Mouse (Mus musculus): ENCODE results near the gene Syk. TPM values are rescaled to one million over a fixed set of nuclear protein-coding genes. Genes with fewer than 3 reads are reported as not detected.
A peak's percentile ranks its signal among the peaks of the same experiment; 100 is the strongest.

The Syk gene
- total and polyA plus RNA-seq, 2 experiments from 2014 or later: 0.91 to 3.1 TPM

DNA sequence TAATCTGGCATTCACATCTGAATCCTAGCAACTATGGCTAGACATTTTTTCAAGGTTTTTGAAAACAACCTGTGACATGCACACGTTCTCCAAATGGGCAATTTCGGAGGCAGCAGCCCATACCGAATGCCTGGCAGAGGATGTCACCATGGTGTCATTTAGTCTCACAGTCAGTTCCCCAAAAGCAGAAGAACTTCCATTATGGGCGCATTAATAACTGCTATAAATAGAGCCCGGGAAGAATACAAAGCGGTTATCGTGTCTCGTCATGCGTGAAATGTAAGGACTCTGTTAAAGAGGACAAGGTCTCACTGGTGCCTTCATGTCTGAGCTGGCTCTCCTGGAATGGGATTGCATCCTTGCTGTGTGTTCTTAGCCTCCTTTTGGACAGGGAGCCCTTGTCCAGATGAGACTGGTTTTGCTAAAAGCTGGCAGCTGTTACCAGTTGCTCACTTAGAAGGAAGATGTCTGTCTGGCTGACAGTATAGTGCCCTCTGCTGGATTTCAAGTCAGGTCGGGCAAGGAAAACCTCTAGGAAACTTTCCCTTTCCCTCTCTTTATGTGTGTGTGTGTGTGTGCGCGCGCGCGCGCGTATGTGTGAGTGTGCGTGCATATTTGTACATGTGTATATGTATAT is 17.8 kb upstream of the Syk start:
- Histone ChIP-seq H3K27ac (ENCODE audit: low read depth, low read length) (no peak overlapping the region), H3K9ac (replicated peaks; ENCODE audit: low read length, poor library complexity, severe bottlenecking) (no peak overlapping the region), H3K27me3 (ENCODE audit: insufficient read depth, low read length) (no peaks in the 10 kb centered on the region), H3K4me3 (ENCODE audit: low read depth, low read length) (no peak overlapping the region), H3K36me3 (ENCODE audit: insufficient read depth, low read length) (no peaks in the 10 kb centered on the region), H3K4me1 (ENCODE audit: insufficient read depth, low read length) (no peaks in the 10 kb centered on the region), H3K4me2 (ENCODE audit: low read depth, low read length, poor library complexity, severe bottlenecking) (no peak overlapping the region), H3K9me3 (ENCODE audit: low read length) (no peaks in the 10 kb centered on the region)
- TF ChIP-seq CTCF (IDR thresholded peaks at IDR 0.05): peak; percentile 83
- 0 out of 2 replicates have a peak, but pooled peaks have one; percentile 5 for ATAC-seq (ENCODE audit: low FRiP score)
- DNase-seq (ENCODE audit: low spot score): peak; percentile 69
- 69% methylated on average over 18 of the region's 18 CpGs for WGBS

DNA sequence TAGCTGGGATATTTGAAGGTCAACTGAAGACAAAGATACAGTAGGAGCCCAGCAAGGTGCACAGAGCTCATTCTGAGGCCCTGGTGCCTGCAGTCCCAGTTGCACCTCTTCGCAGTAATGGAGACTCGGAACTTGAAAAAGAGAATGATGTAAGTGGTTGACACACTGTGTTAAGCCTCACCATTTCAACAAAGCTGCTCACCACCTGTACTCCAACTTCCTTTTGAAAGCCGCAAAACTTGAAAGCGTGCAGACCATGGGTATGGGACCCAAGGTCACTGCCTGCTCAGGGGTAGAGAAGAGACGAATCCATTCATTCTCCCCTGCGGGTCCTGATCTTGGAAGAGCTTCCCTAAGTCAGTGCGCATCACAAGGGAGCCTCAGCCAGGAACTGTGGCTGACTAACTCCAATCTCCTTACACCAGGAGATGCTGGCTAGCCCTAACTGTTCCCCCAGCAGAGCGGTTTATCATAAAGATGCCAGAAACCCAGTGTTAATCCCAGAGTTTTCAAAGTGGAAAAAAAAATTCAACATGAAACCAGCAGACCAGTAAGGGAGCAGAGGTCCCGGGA is 16.7 kb upstream of the Syk start:
- Histone ChIP-seq H3K27me3 (ENCODE audit: insufficient read depth, low read length) (no peaks in the 10 kb centered on the region), H3K36me3 (ENCODE audit: insufficient read depth, low read length) (no peaks in the 10 kb centered on the region), H3K4me3 (ENCODE audit: low read depth, low read length) (no peak overlapping the region), H3K4me1 (ENCODE audit: insufficient read depth, low read length) (no peaks in the 10 kb centered on the region), H3K4me2 (ENCODE audit: low read depth, low read length, poor library complexity, severe bottlenecking) (no peak overlapping the region), H3K9ac (replicated peaks; ENCODE audit: low read length, poor library complexity, severe bottlenecking) (no peak overlapping the region), H3K27ac (ENCODE audit: low read depth, low read length) (no peak overlapping the region), H3K9me3 (ENCODE audit: low read length) (no peaks in the 10 kb centered on the region)
- ATAC-seq (ENCODE audit: low FRiP score) (no peak), DNase-seq (ENCODE audit: low spot score) (no peak)
- TF ChIP-seq CTCF (IDR thresholded peaks at IDR 0.05): no peak
- WGBS: 84% methylated on average over 9 of the region's 9 CpGs

DNA sequence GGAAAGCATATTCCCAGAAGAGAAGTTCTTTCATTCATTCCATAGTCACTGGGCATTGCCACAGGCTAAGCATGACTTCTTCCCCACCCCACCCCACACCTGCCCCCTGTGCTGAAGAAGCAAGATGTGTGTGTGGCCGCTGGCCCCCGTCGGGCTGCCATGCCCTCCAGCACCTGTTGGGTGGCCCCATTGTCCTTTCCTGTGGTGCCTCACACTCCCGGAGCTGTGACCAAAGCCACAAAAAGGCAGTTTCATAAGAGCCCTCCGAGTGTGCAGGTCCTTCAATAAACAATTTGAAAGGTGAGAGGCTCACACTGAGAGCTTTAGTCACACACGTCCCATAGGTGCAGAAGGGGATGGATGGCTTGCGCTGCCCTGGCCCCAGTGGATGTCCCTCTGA is 16.2 kb upstream of the Syk start:
- no peak for ATAC-seq (ENCODE audit: low FRiP score)
- 85% methylated on average over 7 of the region's 7 CpGs for WGBS

DNA sequence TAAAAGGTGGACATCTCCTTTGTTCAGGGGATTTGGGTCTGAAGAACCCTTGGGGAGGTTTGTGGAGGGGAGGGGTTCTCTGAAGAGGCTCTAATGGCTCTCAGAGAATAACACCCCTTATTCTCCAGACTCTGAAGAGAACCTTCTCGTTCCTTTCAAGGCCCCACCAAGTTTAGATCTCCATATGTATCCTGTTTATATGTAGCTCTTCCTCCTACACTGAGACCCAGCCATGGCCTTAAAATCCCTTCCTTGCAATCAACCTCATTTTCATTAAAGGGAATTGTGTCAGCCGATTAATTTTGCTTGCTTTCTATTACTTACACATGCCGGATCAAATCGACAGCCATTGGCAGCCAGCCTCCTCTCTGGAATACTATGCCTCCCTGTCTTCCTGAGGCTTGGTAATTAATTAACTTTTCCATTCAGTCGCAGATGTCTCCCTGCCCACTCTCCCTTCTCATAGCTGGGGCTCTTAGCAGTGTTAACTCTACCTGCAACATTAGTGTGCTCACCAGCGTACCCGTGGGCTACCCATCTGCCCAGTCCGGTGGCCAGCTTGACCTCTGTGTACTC is 13.7 kb upstream of the Syk start:
- Histone ChIP-seq H3K4me3 (ENCODE audit: low read depth, low read length) (no peak overlapping the region), H3K9me3 (ENCODE audit: low read length) (no peaks in the 10 kb centered on the region), H3K36me3 (ENCODE audit: insufficient read depth, low read length) (no peaks in the 10 kb centered on the region), H3K4me1 (ENCODE audit: insufficient read depth, low read length) (no peaks in the 10 kb centered on the region), H3K4me2 (ENCODE audit: low read depth, low read length, poor library complexity, severe bottlenecking) (no peak overlapping the region), H3K27me3 (ENCODE audit: insufficient read depth, low read length) (no peaks in the 10 kb centered on the region), H3K9ac (replicated peaks; ENCODE audit: low read length, poor library complexity, severe bottlenecking) (no peak overlapping the region), H3K27ac (ENCODE audit: low read depth, low read length) (no peak overlapping the region)
- DNase-seq (ENCODE audit: low spot score) (peak; percentile 68), ATAC-seq (ENCODE audit: low FRiP score) (no peak)
- WGBS: 62% methylated on average over 8 of the region's 8 CpGs
- no peak for TF ChIP-seq CTCF (IDR thresholded peaks at IDR 0.05)

More for the DNA sequence above, 16.2 kb upstream of the Syk start:
- H3K9ac ChIP-seq (replicated peaks; ENCODE audit: low read length, poor library complexity, severe bottlenecking): no peak overlapping the region
- no peaks in the 10 kb centered on the region for H3K27me3 ChIP-seq (ENCODE audit: insufficient read depth, low read length)
- H3K9me3 ChIP-seq (ENCODE audit: low read length): no peaks in the 10 kb centered on the region
- H3K36me3 ChIP-seq (ENCODE audit: insufficient read depth, low read length): no peaks in the 10 kb centered on the region
- H3K27ac ChIP-seq (ENCODE audit: low read depth, low read length): no peak overlapping the region
- no peak overlapping the region for H3K4me2 ChIP-seq (ENCODE audit: low read depth, low read length, poor library complexity, severe bottlenecking)
- no peaks in the 10 kb centered on the region for H3K4me1 ChIP-seq (ENCODE audit: insufficient read depth, low read length)
- no peak for DNase-seq (ENCODE audit: low spot score)
- no peak overlapping the region for H3K4me3 ChIP-seq (ENCODE audit: low read depth, low read length)
- TF ChIP-seq CTCF (IDR thresholded peaks at IDR 0.05): no peak

GRCm38 (mm10) chr13:52570276-52570675 is 12.7 kb upstream of the Syk start:
- Histone ChIP-seq H3K27me3 (ENCODE audit: insufficient read depth, low read length) (no peaks in the 10 kb centered on the region), H3K4me3 (ENCODE audit: low read depth, low read length) (no peak overlapping the region), H3K36me3 (ENCODE audit: insufficient read depth, low read length) (no peaks in the 10 kb centered on the region), H3K4me2 (ENCODE audit: low read depth, low read length, poor library complexity, severe bottlenecking) (no peak overlapping the region), H3K9ac (replicated peaks; ENCODE audit: low read length, poor library complexity, severe bottlenecking) (no peak overlapping the region), H3K27ac (ENCODE audit: low read depth, low read length) (no peak overlapping the region), H3K9me3 (ENCODE audit: low read length) (no peaks in the 10 kb centered on the region), H3K4me1 (ENCODE audit: insufficient read depth, low read length) (no peaks in the 10 kb centered on the region)
- no peak for DNase-seq (ENCODE audit: low spot score)
- WGBS: 95% methylated on average over 9 of the region's 9 CpGs
- no peak for TF ChIP-seq CTCF (IDR thresholded peaks at IDR 0.05)
- ATAC-seq (ENCODE audit: low FRiP score): no peak

Data from midbrain, postnatal 0 days (tissue).